Mouse (Mus musculus) heart, postnatal 0 days (tissue): ENCODE data around the gene Rrnad1.

ENCODE experiments used
- CTCF ChIP-seq: IDR thresholded peaks from 2 replicates; pipeline ENCODE4 v1.5.1; 2016; ENCODE audit warnings: antibody characterized with exemption, control low read depth, low read depth
- EP300 ChIP-seq: IDR thresholded peaks from 2 replicates; pipeline ENCODE4 v1.6.1; 2016; ENCODE audit warnings: antibody characterized with exemption, low read depth

DNA sequence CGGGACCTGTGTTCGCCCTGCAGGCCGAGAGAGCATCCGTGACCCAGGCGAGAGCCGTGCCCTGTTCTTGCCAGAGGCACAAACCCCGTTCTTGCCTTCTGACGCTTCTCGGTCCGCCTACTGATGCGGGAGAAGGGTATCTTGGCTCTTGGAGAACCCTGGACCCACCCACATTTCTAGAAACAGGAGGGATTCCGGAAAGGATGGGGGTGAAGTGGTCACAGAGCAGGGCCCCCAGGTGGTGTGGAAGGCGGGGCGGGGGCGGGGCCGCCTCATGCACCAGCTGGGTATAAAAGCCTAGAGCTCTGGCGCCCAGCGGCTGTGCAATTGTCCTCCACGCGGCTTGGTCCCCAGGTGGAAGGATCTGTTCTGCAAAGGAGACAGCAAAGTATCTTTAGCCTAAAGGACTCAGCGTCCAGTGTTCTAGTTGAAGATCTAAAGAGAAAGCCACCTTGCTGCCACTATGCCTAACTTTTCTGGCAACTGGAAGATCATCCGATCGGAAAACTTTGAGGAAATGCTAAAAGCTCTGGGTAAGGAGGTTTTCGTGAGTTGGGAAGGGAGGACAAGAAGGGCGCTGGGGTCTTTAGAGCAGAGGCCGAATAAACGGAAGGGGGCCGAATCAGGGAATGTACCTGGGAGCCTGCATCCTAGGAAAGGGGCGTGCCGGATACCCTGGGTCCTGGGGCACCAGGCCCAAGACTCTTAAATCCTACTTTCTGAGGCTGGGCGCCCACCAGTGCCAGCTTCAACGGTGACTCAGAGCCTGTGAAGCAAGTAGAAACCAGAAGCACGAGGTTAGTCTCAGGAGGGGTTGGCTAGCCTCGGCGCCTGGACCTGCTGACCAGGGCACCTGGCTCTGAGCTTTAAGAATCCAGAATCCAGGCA, 18.1 kb upstream of the Rrnad1 start, which contains the start of gene Crabp2:
- TF ChIP-seq CTCF: no peak
- TF ChIP-seq EP300: no peak
